Mouse (Mus musculus): ENCODE measurements around the gene Renbp.

GRCm38 (mm10) chrX:73965307-73965706 lies 34.7 kb upstream of the Renbp start:
- TF ChIP-seq CTCF (IDR thresholded peaks at IDR 0.05; ENCODE audit: borderline replicate concordance, control insufficient read depth, extremely low read depth, insufficient read depth, low read length, poor library complexity): no peak
- TF ChIP-seq POLR2A (IDR thresholded peaks at IDR 0.05; ENCODE audit: control insufficient read depth, extremely low read depth, insufficient read depth, low read length, poor library complexity): 0 out of 2 replicates have a peak, but pooled peaks have one; percentile 23
